Mouse (Mus musculus) spleen, adult 2 months (tissue): ENCODE measurements around the gene Clrn2. TPM values are rescaled to one million over a fixed set of nuclear protein-coding genes. Genes with fewer than 3 reads are reported as not detected.
A peak's percentile ranks its signal among the peaks of the same experiment; 100 is the strongest.

ENCODE experiments used
- DNase-seq, 2 experiments: peaks; one replicate each; pipeline versions ENCODE4 v3.0.0 to v3.0.0-alpha.2; 2012 to 2021; ENCODE audit warnings: low spot score in 2 of 2, low read depth in 1 of 2
- H3K27ac ChIP-seq: fragments of 200-500 bp; 2 replicates; pipeline ENCODE4 v1.5.1; 2012; ENCODE audit warnings: low read length, inconsistent platforms; ENCODE audit not compliant: insufficient read depth
- H3K27me3 ChIP-seq: fragments of 200-500 bp; 2 replicates; pipeline ENCODE4 v1.6.1; 2012; ENCODE audit warnings: mild to moderate bottlenecking, moderate library complexity, low read length, inconsistent platforms; ENCODE audit not compliant: control insufficient read depth, insufficient read depth
- H3K36me3 ChIP-seq: fragments of 200-500 bp; 2 replicates; pipeline ENCODE4 v1.6.1; 2012; ENCODE audit warnings: mild to moderate bottlenecking, low read length, inconsistent platforms; ENCODE audit not compliant: control insufficient read depth, insufficient read depth
- H3K4me1 ChIP-seq: fragments of 200-500 bp; 2 replicates; pipeline ENCODE4 v1.6.1; 2011; ENCODE audit warnings: inconsistent platforms; ENCODE audit not compliant: control insufficient read depth, insufficient read depth, insufficient read length
- H3K4me3 ChIP-seq: fragments of 200-500 bp; 2 replicates; pipeline ENCODE4 v1.5.1; 2011; ENCODE audit warnings: mild to moderate bottlenecking, inconsistent platforms; ENCODE audit not compliant: insufficient read depth, insufficient read length; ENCODE audit errors: extremely low read depth
- CTCF ChIP-seq: fragments of 200-500 bp; IDR thresholded peaks from 2 replicates; pipeline ENCODE4 v1.5.1; 2011; ENCODE audit warnings: mild to moderate bottlenecking, inconsistent platforms; ENCODE audit not compliant: insufficient read depth, insufficient read length, insufficient replicate concordance; ENCODE audit errors: extremely low read depth
- POLR2A ChIP-seq: fragments of 200-500 bp; IDR thresholded peaks from 2 replicates; pipeline ENCODE4 v1.6.1; 2011; ENCODE audit warnings: low read depth, low read length, inconsistent platforms
- WGBS: fragments of 180-500 bp; shearing (Covaris S2); methylation state at CpG from one replicate; pipeline ENCODE4 v1.1.7; 2018; 5-methylcytosine and 5-hydroxymethylcytosine counted together
- polyA plus RNA-seq: library from polyadenylated mRNA; depleted of rRNA; stranded (reverse); fragments of >200 nt; gene quantifications from 2 replicates; pipeline ENCODE4 v1.2.3, GENCODE M21; 2012

Gene Clrn2
- polyA plus RNA-seq, 1 experiment = not detected

DNA sequence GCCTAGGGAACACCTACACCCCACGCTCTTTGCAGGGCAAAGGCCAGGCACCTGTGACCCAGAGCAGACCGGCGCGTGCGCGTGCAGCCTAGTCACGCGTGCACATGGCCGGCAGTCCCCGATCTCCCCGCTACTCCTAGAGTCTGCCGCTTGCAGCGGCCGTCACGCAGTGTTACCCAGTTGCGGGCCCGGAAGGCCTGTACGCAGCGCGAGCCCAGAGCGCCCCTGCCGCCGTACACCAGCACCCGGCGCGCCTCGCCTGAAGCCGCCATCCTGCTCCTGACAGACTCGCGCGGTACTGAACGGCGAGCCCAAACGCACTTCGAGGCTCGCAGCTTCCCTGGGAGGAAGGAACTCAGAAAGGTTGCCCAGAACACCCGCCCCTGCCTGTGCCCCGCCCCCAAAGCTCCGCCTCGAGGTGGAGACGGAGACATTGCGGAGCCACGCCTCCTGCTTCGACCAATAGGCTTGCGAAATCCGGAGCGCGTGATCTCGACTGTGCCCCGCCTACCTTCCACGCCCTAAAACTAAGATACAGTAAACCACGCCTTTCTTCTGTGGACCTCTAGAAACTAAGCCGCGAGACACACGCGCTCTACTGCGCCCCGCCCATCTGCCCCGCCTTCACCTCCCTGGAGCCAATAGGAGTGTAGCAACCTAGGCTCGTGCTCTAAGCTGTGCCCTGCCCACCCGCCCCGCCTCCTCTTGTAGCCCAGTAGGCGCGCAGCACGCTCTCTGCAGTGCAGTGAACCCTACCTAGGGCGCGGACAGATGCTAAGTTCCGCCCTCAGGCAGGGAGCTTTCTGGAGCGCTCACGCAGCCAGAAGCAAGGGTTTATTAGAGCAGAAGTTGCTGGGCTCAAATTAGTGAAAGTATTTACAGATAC, 3.5 kb upstream of the Clrn2 start, which contains the start of gene Qdpr:
Gene Qdpr, minus strand, starts transcription at position 406 of the 886 bp plus-strand sequence.
- TF ChIP-seq CTCF (no peak), POLR2A (peak; percentile 58)
- H3K36me3 ChIP-seq = 0 out of 2 replicates have a peak, but pooled peaks cover 3% of the 10 kb centered on the region
- under 1% methylated on average over 70 of the region's 70 CpGs for WGBS
- H3K4me3 ChIP-seq = peak within 1 kb of the TSS; percentile 65
- DNase-seq = peak; percentile 93 to 99
- peak within 1 kb of the TSS; percentile 62 for H3K27ac ChIP-seq
- no peaks in the 10 kb centered on the region; the same call in 1 of the 2 replicates for H3K27me3 ChIP-seq
- H3K4me1 ChIP-seq = peaks cover 3% of the 10 kb centered on the region; the same call in 1 of the 2 replicates

DNA sequence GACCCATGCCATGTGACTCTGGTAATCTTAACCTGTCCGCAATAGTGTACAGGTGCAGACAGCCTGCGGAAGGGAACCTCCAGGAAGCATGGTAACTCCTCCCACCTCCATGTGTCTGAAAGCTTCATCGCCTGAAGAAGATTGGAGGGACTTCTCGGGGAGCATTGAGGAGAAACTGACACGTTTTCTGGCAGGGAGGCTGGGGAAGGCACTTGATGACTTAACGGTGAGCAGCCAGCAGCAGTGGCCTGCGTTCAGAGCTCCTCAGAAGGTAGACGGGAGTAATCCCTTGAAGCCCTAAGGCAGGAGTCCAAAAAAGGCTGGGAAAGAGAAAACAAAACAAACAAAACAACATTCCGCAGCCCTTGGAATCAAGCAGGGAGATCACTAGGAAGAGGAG, 905 bp downstream of the Clrn2 start:
- H3K27ac ChIP-seq = no peak overlapping the region
- no peak overlapping the region for H3K4me3 ChIP-seq
- WGBS = 53% methylated on average over 9 of the region's 9 CpGs
- H3K27me3 ChIP-seq = no peaks in the 10 kb centered on the region; the same call in none of the 2 replicates
- H3K4me1 ChIP-seq = no peaks in the 10 kb centered on the region
- no peak for TF ChIP-seq POLR2A
- no peak for TF ChIP-seq CTCF
- H3K36me3 ChIP-seq = no peaks in the 10 kb centered on the region
- DNase-seq = no peak

DNA sequence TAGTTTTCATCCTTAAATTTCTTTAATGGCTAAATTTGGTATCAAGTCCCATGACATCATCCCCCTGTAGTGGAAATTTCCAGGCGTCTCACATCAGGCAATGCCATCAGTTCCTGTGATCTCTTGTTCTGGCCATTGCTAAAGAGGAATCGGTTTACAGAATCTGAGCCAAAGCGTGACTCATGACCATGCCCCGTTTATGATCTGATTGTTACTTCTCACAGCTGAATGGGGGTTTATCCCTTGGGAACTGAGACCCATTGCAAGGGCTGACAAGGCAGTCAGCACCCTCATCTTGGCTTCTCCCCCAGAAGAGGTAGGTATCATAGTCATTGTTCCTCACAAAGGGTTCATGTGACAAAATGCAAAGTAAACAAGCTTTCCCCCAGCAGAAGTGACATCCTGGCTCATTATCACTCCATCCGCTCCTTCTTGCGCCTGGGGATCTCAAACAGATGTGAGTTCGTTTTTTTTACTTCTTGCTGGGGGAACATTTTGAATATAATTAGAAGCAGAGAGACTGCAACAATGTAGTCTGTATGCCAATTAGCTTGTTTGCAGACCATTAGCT, 19.4 kb downstream of the Clrn2 start:
- TF ChIP-seq CTCF = no peak
- no peak for TF ChIP-seq POLR2A
- WGBS = 39% methylated on average over 7 of the region's 7 CpGs

DNA sequence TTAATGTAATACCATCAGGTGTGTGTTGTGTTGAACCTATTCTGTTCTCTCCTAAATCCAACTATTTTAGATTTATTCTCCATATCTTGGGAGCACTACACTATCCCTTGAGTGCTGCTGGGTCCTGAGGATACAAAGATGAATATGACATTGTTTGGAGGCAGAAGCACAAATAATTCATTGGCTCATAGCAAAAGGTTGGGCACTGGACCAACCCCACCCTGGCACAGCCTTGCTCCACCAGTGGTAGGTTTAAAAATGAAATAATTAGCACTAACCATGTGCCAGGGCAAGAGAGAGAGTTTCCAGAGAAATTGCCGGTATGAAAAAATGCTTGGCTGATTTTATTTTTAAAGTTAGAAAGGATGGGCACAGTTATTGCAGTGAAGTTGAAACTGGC, 20.0 kb downstream of the Clrn2 start:
- H3K27ac ChIP-seq = no peak overlapping the region
- WGBS = 90% methylated on average over 1 of the region's 1 CpGs
- no peaks in the 10 kb centered on the region for H3K27me3 ChIP-seq
- no peak overlapping the region for H3K4me3 ChIP-seq
- no peaks in the 10 kb centered on the region for H3K36me3 ChIP-seq
- TF ChIP-seq POLR2A (no peak), CTCF (no peak)
- no peak for DNase-seq
- no peaks in the 10 kb centered on the region for H3K4me1 ChIP-seq

More for the DNA sequence above, 19.4 kb downstream of the Clrn2 start:
- no peak for DNase-seq
- Histone ChIP-seq H3K27me3 (no peaks in the 10 kb centered on the region), H3K27ac (no peak overlapping the region), H3K36me3 (no peaks in the 10 kb centered on the region), H3K4me3 (no peak overlapping the region), H3K4me1 (no peaks in the 10 kb centered on the region)

DNA sequence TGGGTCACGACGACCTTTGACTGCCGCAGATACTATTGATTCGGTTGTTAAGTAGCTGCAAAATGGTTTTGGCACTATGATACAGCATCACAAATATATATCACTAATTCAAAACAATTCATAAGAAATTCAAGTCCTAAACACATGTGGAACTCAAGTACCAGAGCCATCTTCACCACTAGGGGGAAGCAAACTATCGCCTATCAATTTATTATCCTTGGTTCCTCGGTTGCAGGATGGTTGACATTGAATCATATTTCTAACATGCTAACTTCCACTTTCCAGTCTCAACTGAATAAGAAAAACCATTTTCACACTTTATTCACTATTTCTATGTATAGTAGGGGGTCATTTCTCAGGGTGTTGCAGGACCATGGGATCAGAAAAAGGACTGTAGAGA, 20.7 kb downstream of the Clrn2 start:
- Histone ChIP-seq H3K4me1 (no peaks in the 10 kb centered on the region), H3K36me3 (no peaks in the 10 kb centered on the region), H3K27ac (no peak overlapping the region), H3K4me3 (no peak overlapping the region), H3K27me3 (no peaks in the 10 kb centered on the region)
- peak in 1 of 2 experiments; percentile 28 for DNase-seq
- TF ChIP-seq CTCF (0 out of 2 replicates have a peak, but pooled peaks have one; percentile 14), POLR2A (no peak)
- WGBS = 30% methylated on average over 6 of the region's 6 CpGs

DNA sequence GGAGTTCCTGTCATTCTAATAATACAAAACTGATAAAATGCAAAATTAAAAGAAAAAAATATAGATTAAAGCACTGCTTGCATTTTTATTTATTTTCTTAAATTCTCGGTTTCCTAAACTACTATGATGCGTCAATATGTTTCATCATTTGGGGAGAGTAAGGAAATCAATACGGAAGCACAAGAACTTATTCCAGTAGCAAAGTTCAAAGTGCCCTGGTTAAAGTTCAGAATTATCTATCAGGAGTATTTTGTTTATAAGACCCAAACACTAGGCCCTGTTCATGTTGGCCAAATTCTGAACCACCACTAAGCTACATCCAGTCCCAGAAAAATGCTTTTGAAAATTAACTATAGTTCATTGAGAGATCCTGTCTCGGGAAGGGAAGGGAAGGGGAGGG, 21.2 kb downstream of the Clrn2 start:
- 91% methylated on average over 3 of the region's 4 CpGs for WGBS
- DNase-seq = no peak
- H3K4me1 ChIP-seq = no peaks in the 10 kb centered on the region
- H3K27ac ChIP-seq = no peak overlapping the region
- no peaks in the 10 kb centered on the region for H3K27me3 ChIP-seq
- H3K4me3 ChIP-seq = no peak overlapping the region
- TF ChIP-seq POLR2A (no peak), CTCF (no peak)
- no peaks in the 10 kb centered on the region for H3K36me3 ChIP-seq

DNA sequence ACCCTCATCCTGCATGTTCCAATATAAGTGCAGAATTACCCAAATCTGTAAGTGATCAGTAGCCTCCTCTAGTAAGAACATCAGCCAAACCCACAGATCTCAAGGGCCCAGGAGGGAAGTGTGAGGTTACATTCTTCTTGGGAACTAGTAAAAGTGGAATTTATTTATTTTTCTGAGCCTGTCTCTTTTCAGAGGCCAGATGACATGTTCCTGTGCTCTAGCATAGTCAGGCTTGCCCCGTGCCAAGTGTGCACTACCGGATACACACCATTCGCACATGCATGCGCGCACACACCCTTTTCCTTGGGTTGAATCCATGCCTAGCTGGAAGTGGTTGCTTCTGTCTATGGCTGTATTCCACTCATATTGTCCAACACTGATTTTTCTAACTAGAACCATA, 22.2 kb downstream of the Clrn2 start:
- H3K27me3 ChIP-seq = no peaks in the 10 kb centered on the region
- no peak overlapping the region for H3K4me3 ChIP-seq
- H3K4me1 ChIP-seq = no peaks in the 10 kb centered on the region
- H3K36me3 ChIP-seq = no peaks in the 10 kb centered on the region
- no peak for DNase-seq
- WGBS = 87% methylated on average over 5 of the region's 5 CpGs
- no peak for TF ChIP-seq POLR2A
- no peak for TF ChIP-seq CTCF
- no peak overlapping the region for H3K27ac ChIP-seq
